ENCODE assay signal across 26 mouse cellular contexts in genomic region chr10:76924441-76924840, GRCm38 (mm10).
"Had no signal": no experiment of that assay in that cellular context is flagged by ENCODE, and none has a peak within 500 bp of the region (broad histone marks: within the 10 kb centered on the region; RNA-seq: fewer than 3 reads in every experiment).

No protein-coding gene starts in this region.

- H3K4me3 ChIP-seq: gastrocnemius, adult 2 months; heart, adult 2 months; heart, embryonic 10.5 days; heart, embryonic 12.5 days; hindbrain, embryonic 10.5 days; hindbrain, embryonic 12.5 days; intestine, embryonic 15.5 days; layer of hippocampus, adult 2 months; left cerebral cortex, adult 2 months; limb, embryonic 13.5 days; limb, embryonic 15.5 days; liver, embryonic 12.5 days had no signal

- H3K27ac ChIP-seq: gastrocnemius, adult 2 months; heart, adult 2 months; heart, embryonic 10.5 days; hindbrain, embryonic 10.5 days; hindbrain, embryonic 12.5 days; hindbrain, embryonic 14.5 days; intestine, embryonic 15.5 days; layer of hippocampus, adult 2 months; left cerebral cortex, adult 2 months; limb, embryonic 13.5 days; limb, embryonic 15.5 days; liver, embryonic 12.5 days had no signal

- H3K4me1 ChIP-seq: heart, embryonic 10.5 days; heart, embryonic 12.5 days; hindbrain, embryonic 10.5 days; hindbrain, embryonic 12.5 days; intestine, embryonic 15.5 days; limb, embryonic 13.5 days; limb, embryonic 15.5 days; liver, embryonic 12.5 days had no signal

- ATAC-seq: hindbrain, embryonic 16.5 days; inflammation-experienced regulatory T-cells, adult 6 months; intestine, embryonic 15.5 days; intestine, postnatal 0 days; liver, embryonic 12.5 days had no signal

- DNase-seq: gastrocnemius, adult 2 months; gastrocnemius, postnatal 10 days; gastrocnemius, postnatal 25 days; heart, adult 2 months; heart, postnatal 10 days; heart, postnatal 4 days; kidney, adult 18-20 months; kidney, adult 8-10 months; kidney, postnatal 10 days; kidney, postnatal 25 days; kidney, postnatal 4 days; left cerebral cortex, postnatal 4 days had no signal

- H3K4me2 ChIP-seq: heart, embryonic 12.5 days; hindbrain, embryonic 12.5 days; hindbrain, embryonic 14.5 days; intestine, embryonic 15.5 days; limb, embryonic 13.5 days; limb, embryonic 15.5 days; liver, embryonic 12.5 days had no signal

- H3K27me3 ChIP-seq: heart, embryonic 12.5 days; hindbrain, embryonic 12.5 days; intestine, embryonic 15.5 days; limb, embryonic 13.5 days; limb, embryonic 15.5 days; liver, embryonic 12.5 days had no signal

- H3K9me3 ChIP-seq: heart, embryonic 10.5 days; hindbrain, embryonic 12.5 days; intestine, embryonic 15.5 days; limb, embryonic 15.5 days; liver, embryonic 12.5 days had no signal

- H3K9ac ChIP-seq: heart, embryonic 12.5 days; hindbrain, embryonic 12.5 days; hindbrain, embryonic 14.5 days; intestine, embryonic 15.5 days; limb, embryonic 13.5 days; limb, embryonic 15.5 days; liver, embryonic 12.5 days had no signal

- H3K36me3 ChIP-seq: heart, embryonic 10.5 days; heart, embryonic 12.5 days; hindbrain, embryonic 12.5 days; intestine, embryonic 15.5 days; limb, embryonic 15.5 days; liver, embryonic 12.5 days had no signal
